Mouse (Mus musculus): ENCODE measurements around the gene Gpc1.

GRCm38 (mm10) chr1:92798425-92798824 is 33.0 kb upstream of the Gpc1 start:
- TF ChIP-seq CTCF (conservative IDR thresholded peaks at IDR 0.05 in 1 of 2, IDR thresholded peaks at IDR 0.05 in 1 of 2; ENCODE audit: low read depth in 2 of 2, low read length in 2 of 2) (no peak), EP300 (IDR thresholded peaks at IDR 0.05; ENCODE audit: low read length) (no peak), MAX (IDR thresholded peaks at IDR 0.05; ENCODE audit: low read length) (no peak), NELFE (IDR thresholded peaks at IDR 0.05; ENCODE audit: low read depth, low read length) (no peak), MYC (IDR thresholded peaks at IDR 0.05; ENCODE audit: low read depth, low read length) (no peak), ELF1 (IDR thresholded peaks at IDR 0.05; ENCODE audit: low read depth, low read length) (no peak), POLR2A (IDR thresholded peaks at IDR 0.05; ENCODE audit: low read depth, low read length) (no peak), UBTF (IDR thresholded peaks at IDR 0.05; ENCODE audit: low read depth, low read length) (no peak)

Data from CH12.LX (cell line).